Mouse (Mus musculus): ENCODE measurements around the gene Olfr596. TPM values are rescaled to one million over a fixed set of nuclear protein-coding genes. Genes with fewer than 3 reads are reported as not detected.
"Not testable (repeated sequence)": the region's sequence is repeated elsewhere in the genome, so short reads cannot be mapped to it uniquely, and the experiment has no call there.

Gene Olfr596
- not detected in 2 replicates for polyA plus RNA-seq (2015; fragmentation: Nextera tagmentation; extraction: Ambion mirVana)

GRCm38 (mm10) chr7:103305348-103305747, at the start of gene Olfr596:
TSS of gene Olfr596 (plus strand) at chr7:103305648.
- not testable (repeated sequence) for H3K4me1 ChIP-seq; H3K27me3 ChIP-seq; ATAC-seq (ENCODE audit: insufficient number of reproducible peaks, insufficient read depth, low FRiP score, low TSS enrichment, low read depth); H3K27ac ChIP-seq; H3K4me2 ChIP-seq; H3K36me3 ChIP-seq; H3K9me3 ChIP-seq; H3K9ac ChIP-seq; H3K4me3 ChIP-seq
- 88% methylated on average over 2 of the region's 2 CpGs for WGBS

- WGBS, result 82% methylated on average over 2 of the region's 2 CpGs
- H3K27me3 ChIP-seq; H3K9me3 ChIP-seq; H3K36me3 ChIP-seq; H3K27ac ChIP-seq; H3K4me1 ChIP-seq; H3K4me3 ChIP-seq; ATAC-seq (ENCODE audit: insufficient number of reproducible peaks, insufficient read depth, low FRiP score, low TSS enrichment, low read depth); H3K9ac ChIP-seq; H3K4me2 ChIP-seq: not testable (repeated sequence)
Observed at GRCm38 (mm10) chr7:103316015-103316414, 10.6 kb downstream of the Olfr596 start, which contains the start of gene Olfr597. TSS of gene Olfr597 (plus strand) at chr7:103316315.

GRCm38 (mm10) chr7:103323268-103323667, 17.8 kb downstream of the Olfr596 start, which contains the start of gene Olfr598:
TSS of gene Olfr598 (plus strand) at chr7:103323568.
- H3K4me1 ChIP-seq, result no peaks in the 10 kb centered on the region
- H3K36me3 ChIP-seq, result no peaks in the 10 kb centered on the region
- ATAC-seq (ENCODE audit: insufficient number of reproducible peaks, insufficient read depth, low FRiP score, low TSS enrichment, low read depth), result no peak
- no peak within 1 kb of the TSS for H3K4me3 ChIP-seq
- H3K27me3 ChIP-seq, result no peaks in the 10 kb centered on the region
- H3K9me3 ChIP-seq, result no peaks in the 10 kb centered on the region
- H3K27ac ChIP-seq, result no peak within 1 kb of the TSS
- no peak within 1 kb of the TSS for H3K4me2 ChIP-seq
- H3K9ac ChIP-seq, result no peak within 1 kb of the TSS

- H3K36me3 ChIP-seq, result no peaks in the 10 kb centered on the region
- H3K27me3 ChIP-seq, result no peaks in the 10 kb centered on the region
- H3K4me2 ChIP-seq, result no peak within 1 kb of the TSS
- H3K4me3 ChIP-seq, result no peak within 1 kb of the TSS
- 79% methylated on average over 1 of the region's 1 CpGs for WGBS
- no peak within 1 kb of the TSS for H3K9ac ChIP-seq
- H3K27ac ChIP-seq, result no peak within 1 kb of the TSS
- H3K4me1 ChIP-seq, result no peaks in the 10 kb centered on the region
- no peak for ATAC-seq (ENCODE audit: insufficient number of reproducible peaks, insufficient read depth, low FRiP score, low TSS enrichment, low read depth)
- no peaks in the 10 kb centered on the region for H3K9me3 ChIP-seq
Observed at GRCm38 (mm10) chr7:103335617-103336016, 30.2 kb downstream of the Olfr596 start, which contains the start of gene Olfr599. TSS of gene Olfr599 (plus strand) at chr7:103335917.

- H3K27ac ChIP-seq, result no peak within 1 kb of the TSS
- no peaks in the 10 kb centered on the region for H3K36me3 ChIP-seq
- no peak within 1 kb of the TSS for H3K9ac ChIP-seq
- no peak for ATAC-seq (ENCODE audit: insufficient number of reproducible peaks, insufficient read depth, low FRiP score, low TSS enrichment, low read depth)
- H3K4me2 ChIP-seq, result no peak within 1 kb of the TSS
- no peaks in the 10 kb centered on the region for H3K4me1 ChIP-seq
- H3K27me3 ChIP-seq, result no peaks in the 10 kb centered on the region
- H3K4me3 ChIP-seq, result no peak within 1 kb of the TSS
- H3K9me3 ChIP-seq, result no peaks in the 10 kb centered on the region
Observed at GRCm38 (mm10) chr7:103349569-103349968, 44.1 kb downstream of the Olfr596 start, which contains the start of gene Olfr600. TSS of gene Olfr600 (minus strand) at chr7:103349669.

Small RNA genes lying within 50 kb of the gene (microRNA-seq; reads per million reads assigned to microRNA genes)
- gene Gm23550 (not detected), gene Gm25171 (not detected)

Other genes starting within 250 kb of the Olfr596 start
- gene Olfr584, start 223.8 kb upstream of the Olfr596 start, polyA plus RNA-seq (2015; fragmentation: Nextera tagmentation; extraction: Ambion mirVana), result not detected in 2 replicates
- not detected in 2 replicates for gene Olfr585, start 207.9 kb upstream of the Olfr596 start, polyA plus RNA-seq (2015; fragmentation: Nextera tagmentation; extraction: Ambion mirVana)
- gene Olfr586, start 180.0 kb upstream of the Olfr596 start, polyA plus RNA-seq (2015; fragmentation: Nextera tagmentation; extraction: Ambion mirVana), result not detected in 2 replicates
- gene Olfr588-ps1, start 164.8 kb upstream of the Olfr596 start, polyA plus RNA-seq (2015; fragmentation: Nextera tagmentation; extraction: Ambion mirVana), result not detected in 2 replicates
- not detected in 2 replicates for gene Olfr589, start 149.3 kb upstream of the Olfr596 start, polyA plus RNA-seq (2015; fragmentation: Nextera tagmentation; extraction: Ambion mirVana)
- gene Olfr591, start 127.3 kb upstream of the Olfr596 start, polyA plus RNA-seq (2015; fragmentation: Nextera tagmentation; extraction: Ambion mirVana), result not detected in 2 replicates
- gene Olfr592, start 120.8 kb upstream of the Olfr596 start, polyA plus RNA-seq (2015; fragmentation: Nextera tagmentation; extraction: Ambion mirVana), result not detected in 2 replicates
- not detected in 2 replicates for gene Olfr593, start 93.8 kb upstream of the Olfr596 start, polyA plus RNA-seq (2015; fragmentation: Nextera tagmentation; extraction: Ambion mirVana)
- gene Olfr594, start 88.7 kb upstream of the Olfr596 start, polyA plus RNA-seq (2015; fragmentation: Nextera tagmentation; extraction: Ambion mirVana), result 0.20 TPM in 1 of 2 replicates, not detected in the other
- gene Usp17ld, start 53.1 kb upstream of the Olfr596 start, polyA plus RNA-seq (2015; fragmentation: Nextera tagmentation; extraction: Ambion mirVana), result not detected in 2 replicates
- not detected in 2 replicates for gene Olfr597, start 10.7 kb downstream of the Olfr596 start, polyA plus RNA-seq (2015; fragmentation: Nextera tagmentation; extraction: Ambion mirVana)
- gene Olfr598, start 17.9 kb downstream of the Olfr596 start, polyA plus RNA-seq (2015; fragmentation: Nextera tagmentation; extraction: Ambion mirVana), result not detected in 2 replicates
- not detected in 2 replicates for gene Olfr599, start 30.3 kb downstream of the Olfr596 start, polyA plus RNA-seq (2015; fragmentation: Nextera tagmentation; extraction: Ambion mirVana)
- not detected in 2 replicates for gene Olfr600, start 44.0 kb downstream of the Olfr596 start, polyA plus RNA-seq (2015; fragmentation: Nextera tagmentation; extraction: Ambion mirVana)
- gene Olfr601, start 57.0 kb downstream of the Olfr596 start, polyA plus RNA-seq (2015; fragmentation: Nextera tagmentation; extraction: Ambion mirVana), result not detected in 2 replicates
- gene Olfr603, start 80.5 kb downstream of the Olfr596 start, polyA plus RNA-seq (2015; fragmentation: Nextera tagmentation; extraction: Ambion mirVana), result not detected in 2 replicates
- not detected in 2 replicates for gene Usp17lc, start 109.4 kb downstream of the Olfr596 start, polyA plus RNA-seq (2015; fragmentation: Nextera tagmentation; extraction: Ambion mirVana)
- not detected in 2 replicates for gene Olfr605, start 139.8 kb downstream of the Olfr596 start, polyA plus RNA-seq (2015; fragmentation: Nextera tagmentation; extraction: Ambion mirVana)
- gene Olfr606, start 143.4 kb downstream of the Olfr596 start, polyA plus RNA-seq (2015; fragmentation: Nextera tagmentation; extraction: Ambion mirVana), result not detected in 2 replicates
- not detected in 2 replicates for gene Olfr607, start 158.5 kb downstream of the Olfr596 start, polyA plus RNA-seq (2015; fragmentation: Nextera tagmentation; extraction: Ambion mirVana)
- gene Olfr608, start 164.2 kb downstream of the Olfr596 start, polyA plus RNA-seq (2015; fragmentation: Nextera tagmentation; extraction: Ambion mirVana), result not detected in 2 replicates
- not detected in 2 replicates for gene Olfr609, start 192.4 kb downstream of the Olfr596 start, polyA plus RNA-seq (2015; fragmentation: Nextera tagmentation; extraction: Ambion mirVana)
- not detected in 2 replicates for gene Olfr610, start 206.5 kb downstream of the Olfr596 start, polyA plus RNA-seq (2015; fragmentation: Nextera tagmentation; extraction: Ambion mirVana)
- not detected in 2 replicates for gene Olfr611, start 215.2 kb downstream of the Olfr596 start, polyA plus RNA-seq (2015; fragmentation: Nextera tagmentation; extraction: Ambion mirVana)
- not detected in 2 replicates for gene Olfr612, start 237.1 kb downstream of the Olfr596 start, polyA plus RNA-seq (2015; fragmentation: Nextera tagmentation; extraction: Ambion mirVana)
- gene Olfr613, start 242.4 kb downstream of the Olfr596 start, polyA plus RNA-seq (2015; fragmentation: Nextera tagmentation; extraction: Ambion mirVana), result not detected in 2 replicates

Measured in embryonic facial prominence, embryonic 13.5 days (tissue).